In genomic region chr5:130272344-130272743, GRCm38 (mm10) we compare ENCODE assay signal across 1 mouse cellular context.
TF ChIP-seq lines count a peak whose summit lies in the region.

No protein-coding gene starts in this region.

TF ChIP-seq in CH12.LX, 34 proteins besides CTCF, POLR2A, EP300 and RAD21 (continued from another document):
- TF ChIP-seq CHD1 (IDR thresholded peaks at IDR 0.05; ENCODE audit: low read depth, low read length) = no peak
- no peak for TF ChIP-seq GABPA (IDR thresholded peaks at IDR 0.05; ENCODE audit: insufficient replicate concordance, low read depth, low read length)
- no peak for TF ChIP-seq ZC3H11A (IDR thresholded peaks at IDR 0.05; ENCODE audit: low read depth, low read length)
- no peak for TF ChIP-seq NELFE (IDR thresholded peaks at IDR 0.05; ENCODE audit: low read depth, low read length)
- TF ChIP-seq ELF1 (IDR thresholded peaks at IDR 0.05; ENCODE audit: low read depth, low read length) = no peak
- TF ChIP-seq KAT2A (IDR thresholded peaks at IDR 0.05; ENCODE audit: insufficient replicate concordance, low read length) = no peak
- no peak for TF ChIP-seq JUN (IDR thresholded peaks at IDR 0.05; ENCODE audit: insufficient read depth, low read depth, low read length)
- TF ChIP-seq SIN3A (IDR thresholded peaks at IDR 0.05; ENCODE audit: low read length) = no peak
- no peak for TF ChIP-seq IRF4 (IDR thresholded peaks at IDR 0.05; ENCODE audit: low read depth, low read length)
- no peak for TF ChIP-seq NRF1 (IDR thresholded peaks at IDR 0.05; ENCODE audit: low read depth, low read length)
